Mouse (Mus musculus): ENCODE data around the gene Ctnnbip1. TPM values are rescaled to one million over a fixed set of nuclear protein-coding genes. Genes with fewer than 3 reads are reported as not detected.

The Ctnnbip1 gene
- total RNA-seq, 2 experiments from 2014 or later = 6.2 to 9.7 TPM

- ATAC-seq (ENCODE audit: poor library complexity, severe bottlenecking) = peak; percentile 27; the same call in 1 of the 2 replicates
Observed at GRCm38 (mm10) chr4:149613497-149613896, 95.5 kb downstream of the Ctnnbip1 start.

GRCm38 (mm10) chr4:149614869-149615268, 96.8 kb downstream of the Ctnnbip1 start:
- no peak for ATAC-seq (ENCODE audit: poor library complexity, severe bottlenecking)

Other genes with a start within 250 kb of the Ctnnbip1 start
- gene Kif1b, start 210.5 kb upstream of the Ctnnbip1 start, total RNA-seq (2015) = 25.6 and 26.3 TPM in 2 replicates
- 30.2 and 37.3 TPM in 2 replicates for gene Kif1b, start 210.5 kb upstream of the Ctnnbip1 start, total RNA-seq (2017)
- 31.7 and 41.1 TPM in 2 replicates for gene Ube4b, start 91.5 kb upstream of the Ctnnbip1 start, total RNA-seq (2015)
- gene Ube4b, start 91.5 kb upstream of the Ctnnbip1 start, total RNA-seq (2017) = 22.4 and 26.3 TPM in 2 replicates
- not detected in 2 replicates for gene Rbp7, start 63.3 kb upstream of the Ctnnbip1 start, total RNA-seq (2015)
- gene Rbp7, start 63.3 kb upstream of the Ctnnbip1 start, total RNA-seq (2017) = not detected in 2 replicates
- gene Tmem274, start 40.9 kb upstream of the Ctnnbip1 start, total RNA-seq (2015) = not detected in 2 replicates
- not detected in 2 replicates for gene Tmem274, start 40.9 kb upstream of the Ctnnbip1 start, total RNA-seq (2017)
- gene Nmnat1, start 33.0 kb upstream of the Ctnnbip1 start, total RNA-seq (2015) = 4.0 and 5.1 TPM in 2 replicates
- 3.8 and 6.0 TPM in 2 replicates for gene Nmnat1, start 33.0 kb upstream of the Ctnnbip1 start, total RNA-seq (2017)
- gene Lzic, start 33.0 kb upstream of the Ctnnbip1 start, total RNA-seq (2015) = 17.2 and 19.1 TPM in 2 replicates
- 22.2 and 53.8 TPM in 2 replicates for gene Lzic, start 33.0 kb upstream of the Ctnnbip1 start, total RNA-seq (2017)
- 0.64 and 0.74 TPM in 2 replicates for gene Clstn1, start 68.2 kb downstream of the Ctnnbip1 start, total RNA-seq (2015)
- 1.2 and 1.8 TPM in 2 replicates for gene Clstn1, start 68.2 kb downstream of the Ctnnbip1 start, total RNA-seq (2017)
- gene Pik3cd, start 184.3 kb downstream of the Ctnnbip1 start, total RNA-seq (2015) = 76.6 and 78.3 TPM in 2 replicates
- gene Pik3cd, start 184.3 kb downstream of the Ctnnbip1 start, total RNA-seq (2017) = 129 and 130 TPM in 2 replicates
- gene Tmem201, start 219.8 kb downstream of the Ctnnbip1 start, total RNA-seq (2015) = 1.2 and 2.9 TPM in 2 replicates
- 1.5 and 1.9 TPM in 2 replicates for gene Tmem201, start 219.8 kb downstream of the Ctnnbip1 start, total RNA-seq (2017)

All from megakaryocyte, adult 5-6 weeks (primary cell).